Mouse (Mus musculus): Measurements from ENCODE around the gene Tm2d1. TPM values are rescaled to one million over a fixed set of nuclear protein-coding genes. Genes with fewer than 3 reads are reported as not detected.

Tm2d1 gene
- polyA plus RNA-seq, 1 experiment from 2014 or later, result 30.7 TPM

DNA sequence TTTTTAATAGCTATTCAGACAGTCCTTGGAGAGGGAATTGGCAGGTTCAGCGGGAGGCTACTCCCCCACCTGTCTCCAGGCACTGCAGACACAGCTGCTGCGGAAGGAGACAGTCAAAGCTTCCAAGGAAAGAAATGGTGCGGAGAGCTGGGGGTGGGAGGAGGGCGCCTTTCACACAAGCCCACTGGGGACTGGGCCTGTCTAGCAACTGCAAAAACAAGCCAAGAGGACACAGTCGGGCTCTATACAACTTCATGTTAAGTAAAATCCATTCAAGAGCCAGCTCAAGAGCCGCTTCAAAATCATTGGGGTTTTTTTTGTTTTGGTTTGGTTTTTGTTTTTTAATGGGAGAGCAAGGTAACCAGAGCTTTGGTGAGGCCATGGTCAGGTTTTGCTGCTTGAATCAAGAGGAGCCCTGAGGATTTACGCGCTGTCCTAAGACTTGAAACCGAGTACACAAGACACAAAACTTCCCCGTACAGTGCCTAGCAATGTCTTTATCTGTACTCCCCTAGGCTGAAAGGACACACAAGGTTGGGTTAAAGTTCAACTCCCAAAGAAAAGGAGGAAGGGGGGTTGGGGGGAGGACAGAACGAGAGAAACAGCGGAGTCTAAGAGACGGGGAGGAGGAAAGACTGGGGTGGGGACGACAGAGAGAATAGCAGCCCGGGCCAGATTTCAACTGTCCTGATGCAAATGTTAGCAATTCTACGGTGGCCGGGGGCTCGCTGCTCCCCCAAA is 61.6 kb downstream of the Tm2d1 start:
- 5% methylated on average over 18 of the region's 18 CpGs for WGBS (ENCODE audit: insufficient replicate concordance)
- no peak for ATAC-seq (ENCODE audit: insufficient read depth)
- Histone ChIP-seq H3K36me3 (replicated peaks) (no peaks in the 10 kb centered on the region), H3K4me1 (replicated peaks) (no peaks in the 10 kb centered on the region; the same call in 1 of the 2 replicates), H3K27me3 (peaks cover 41% of the 10 kb centered on the region), H3K4me2 (peak overlapping the region; percentile 68), H3K4me3 (replicated peaks) (peak overlapping the region; percentile 46), H3K9ac (no peak overlapping the region), H3K9me3 (replicated peaks) (no peaks in the 10 kb centered on the region), H3K27ac (replicated peaks) (no peak overlapping the region)

DNA sequence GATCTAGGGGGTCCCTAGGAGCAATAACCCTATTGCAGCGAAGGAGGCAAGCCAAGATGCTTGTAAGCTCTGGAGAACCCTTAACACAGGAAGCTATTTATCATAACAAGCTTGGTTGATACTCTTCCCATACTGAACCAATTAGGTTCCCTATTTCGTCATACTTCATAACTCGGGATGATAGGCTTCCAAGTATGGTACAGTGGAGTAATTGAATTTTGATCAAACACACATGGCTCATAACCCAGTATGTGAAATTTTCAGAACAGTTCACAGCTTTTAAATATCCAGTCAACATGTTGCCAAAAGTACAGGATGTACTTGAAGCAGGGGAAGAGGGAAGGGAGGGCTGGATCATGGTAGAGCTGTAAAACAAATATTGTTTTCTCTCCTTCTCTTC is 64.3 kb downstream of the Tm2d1 start:
- WGBS (ENCODE audit: insufficient replicate concordance), result 45% methylated on average over 3 of the region's 3 CpGs
- Histone ChIP-seq H3K9me3 (replicated peaks) (no peaks in the 10 kb centered on the region), H3K4me3 (replicated peaks) (no peak overlapping the region), H3K9ac (no peak overlapping the region), H3K4me1 (replicated peaks) (no peaks in the 10 kb centered on the region; the same call in 1 of the 2 replicates), H3K4me2 (no peak overlapping the region), H3K36me3 (replicated peaks) (no peaks in the 10 kb centered on the region), H3K27me3 (peaks cover 41% of the 10 kb centered on the region), H3K27ac (replicated peaks) (no peak overlapping the region)
- ATAC-seq (ENCODE audit: insufficient read depth), result no peak

DNA sequence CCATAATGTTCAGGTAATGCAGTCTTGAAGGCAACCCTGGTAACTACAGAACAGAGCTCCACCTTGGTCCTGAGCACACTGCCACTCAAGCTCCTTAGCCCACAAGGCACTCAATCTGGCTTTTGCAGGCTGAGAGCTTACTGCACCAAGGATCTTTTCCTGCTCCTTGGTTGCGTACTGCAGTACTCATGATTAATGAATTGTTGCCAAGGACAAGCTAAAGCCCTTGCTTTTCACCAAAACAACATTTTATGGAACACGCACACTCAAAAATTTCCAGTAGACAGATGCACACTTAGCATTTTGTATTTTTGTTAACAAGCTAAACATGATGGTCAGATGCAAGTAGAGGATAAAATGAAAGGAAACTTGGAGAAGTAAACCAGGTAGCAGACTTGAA is 66.0 kb downstream of the Tm2d1 start:
- Histone ChIP-seq H3K27me3 (peaks cover 31% of the 10 kb centered on the region), H3K9me3 (replicated peaks) (no peaks in the 10 kb centered on the region), H3K9ac (no peak overlapping the region), H3K4me2 (no peak overlapping the region), H3K27ac (replicated peaks) (no peak overlapping the region), H3K4me3 (replicated peaks) (no peak overlapping the region), H3K36me3 (replicated peaks) (no peaks in the 10 kb centered on the region), H3K4me1 (replicated peaks) (no peaks in the 10 kb centered on the region; the same call in 1 of the 2 replicates)
- WGBS (ENCODE audit: insufficient replicate concordance), result 61% methylated on average over 2 of the region's 2 CpGs
- no peak for ATAC-seq (ENCODE audit: insufficient read depth)

Other genes with a start within 250 kb of the Tm2d1 start
- gene Patj, start 12.5 kb upstream of the Tm2d1 start, polyA plus RNA-seq (2015; fragmentation: Nextera tagmentation; extraction: Ambion mirVana), result 2.2 and 2.9 TPM in 2 replicates